Mouse (Mus musculus) MEL (cell line): ENCODE measurements around the gene Ssh3. TPM values are rescaled to one million over a fixed set of nuclear protein-coding genes. Genes with fewer than 3 reads are reported as not detected.

ENCODE experiments used
- DNase-seq: peaks from one replicate; pipeline ENCODE4 v3.0.0; 2011; ENCODE audit warnings: low read depth, low spot score
- H3K27ac ChIP-seq: 2 replicates; pipeline ENCODE4 v1.5.1; 2012; ENCODE audit warnings: low read depth, mild to moderate bottlenecking, control low read depth, low read length, moderate library complexity; ENCODE audit not compliant: control insufficient read depth
- H3K27me3 ChIP-seq, 2 experiments: fragments of 150-350 bp in 1 of 2; sonication (generic) in 1 of 2; 2 replicates each; pipeline ENCODE4 v1.6.1; 2012; ENCODE audit warnings: low read length in 2 of 2, mild to moderate bottlenecking in 2 of 2, improper control_type of control experiment in 1 of 2, moderate library complexity in 1 of 2; ENCODE audit not compliant: insufficient read depth in 2 of 2, control insufficient read depth in 1 of 2
- H3K36me3 ChIP-seq, 2 experiments: 2 replicates each; pipeline ENCODE4 v1.6.1; 2012 to 2014; ENCODE audit warnings: low read length in 2 of 2, improper control_type of control experiment in 1 of 2, inconsistent platforms in 1 of 2, mild to moderate bottlenecking in 1 of 2; ENCODE audit not compliant: insufficient read depth in 2 of 2, control insufficient read depth in 1 of 2
- H3K4me1 ChIP-seq, 2 experiments: fragments of 150-350 bp in 1 of 2; sonication (generic) in 1 of 2; 2 replicates each; pipeline ENCODE4 v1.6.1; 2012; ENCODE audit warnings: low read length in 2 of 2, improper control_type of control experiment in 1 of 2, mild to moderate bottlenecking in 1 of 2; ENCODE audit not compliant: insufficient read depth in 2 of 2, control insufficient read depth in 1 of 2
- H3K4me3 ChIP-seq, 2 experiments: fragments of 150-350 bp in 1 of 2; sonication (generic) in 1 of 2; 2 replicates each; pipeline ENCODE4 v1.5.1; 2012; ENCODE audit warnings: low read depth in 2 of 2, low read length in 2 of 2, mild to moderate bottlenecking in 2 of 2, moderate library complexity in 2 of 2, control low read depth in 1 of 2, improper control_type of control experiment in 1 of 2; ENCODE audit not compliant: control insufficient read depth in 1 of 2, insufficient read depth in 1 of 2
- H3K79me2 ChIP-seq: 2 replicates; pipeline ENCODE4 v1.6.1; 2012; ENCODE audit warnings: mild to moderate bottlenecking, low read length, moderate library complexity; ENCODE audit not compliant: control insufficient read depth, poor library complexity, insufficient read depth
- H3K9ac ChIP-seq: 2 replicates; pipeline ENCODE4 v1.6.1; 2012; ENCODE audit warnings: low read depth, mild to moderate bottlenecking, control low read depth, low read length, moderate library complexity; ENCODE audit not compliant: control insufficient read depth, poor library complexity, severe bottlenecking
- H3K9me3 ChIP-seq: fragments of 150-350 bp; sonication (generic); replicated peaks from 2 replicates; pipeline ENCODE4 v1.6.1; 2012; ENCODE audit warnings: mild to moderate bottlenecking, low read length, improper control_type of control experiment, moderate library complexity; ENCODE audit not compliant: insufficient read depth
- BHLHE40 ChIP-seq: IDR thresholded peaks from 2 replicates; pipeline ENCODE4 v1.6.1; 2012; ENCODE audit warnings: low read depth, mild to moderate bottlenecking, inconsistent platforms, low read length, improper control_type of control experiment, borderline replicate concordance
- CHD1 ChIP-seq: IDR thresholded peaks from 2 replicates; pipeline ENCODE4 v1.6.1; 2012; ENCODE audit warnings: low read depth, mild to moderate bottlenecking, inconsistent platforms, low read length, improper control_type of control experiment
- CTCF ChIP-seq, 3 experiments: IDR thresholded peaks in 2 of 3; conservative IDR thresholded peaks in 1 of 3; 2 replicates each; pipeline ENCODE4 v1.5.1; 2011 to 2012; ENCODE audit warnings: low read length in 3 of 3, low read depth in 2 of 3, mild to moderate bottlenecking in 2 of 3, improper control_type of control experiment in 1 of 3, inconsistent platforms in 1 of 3, mixed read lengths in 1 of 3, moderate library complexity in 1 of 3; ENCODE audit not compliant: control insufficient read depth in 1 of 3, insufficient read depth in 1 of 3, poor library complexity in 1 of 3, severe bottlenecking in 1 of 3
- ELF1 ChIP-seq: IDR thresholded peaks from 2 replicates; pipeline ENCODE4 v1.6.1; 2014; ENCODE audit warnings: low read depth, mild to moderate bottlenecking, inconsistent platforms, low read length, improper control_type of control experiment, moderate library complexity
- ETS1 ChIP-seq: IDR thresholded peaks from 2 replicates; pipeline ENCODE4 v1.6.1; 2012; ENCODE audit warnings: low read depth, mild to moderate bottlenecking, inconsistent platforms, low read length, improper control_type of control experiment, moderate library complexity
- GABPA ChIP-seq: IDR thresholded peaks from 2 replicates; pipeline ENCODE4 v1.6.1; 2012; ENCODE audit warnings: low read depth, mild to moderate bottlenecking, inconsistent platforms, low read length, improper control_type of control experiment, moderate library complexity
- GATA1 ChIP-seq: IDR thresholded peaks from 2 replicates; pipeline ENCODE4 v1.6.1; 2011; ENCODE audit warnings: low read depth, low read length, improper control_type of control experiment
- HCFC1 ChIP-seq: IDR thresholded peaks from 2 replicates; pipeline ENCODE4 v1.6.1; 2012; ENCODE audit warnings: low read depth, mild to moderate bottlenecking, inconsistent platforms, low read length, improper control_type of control experiment, moderate library complexity
- JUND ChIP-seq: IDR thresholded peaks from 2 replicates; pipeline ENCODE4 v1.6.1; 2011; ENCODE audit warnings: low read depth, mild to moderate bottlenecking, improper control_type of control experiment, low read length
- KAT2A ChIP-seq: conservative IDR thresholded peaks from 2 replicates; pipeline ENCODE4 v1.6.1; 2012; ENCODE audit warnings: low read depth, low read length, improper control_type of control experiment, inconsistent platforms
- MAFK ChIP-seq: IDR thresholded peaks from 2 replicates; pipeline ENCODE4 v1.6.1; 2011; ENCODE audit warnings: low read depth, mild to moderate bottlenecking, low read length, improper control_type of control experiment, borderline replicate concordance
- MAX ChIP-seq: IDR thresholded peaks from 2 replicates; pipeline ENCODE4 v1.6.1; 2011; ENCODE audit warnings: low read length, improper control_type of control experiment
- MAZ ChIP-seq: IDR thresholded peaks from 2 replicates; pipeline ENCODE4 v1.6.1; 2012; ENCODE audit warnings: low read depth, mild to moderate bottlenecking, inconsistent platforms, low read length, improper control_type of control experiment
- MEF2A ChIP-seq: IDR thresholded peaks from 2 replicates; pipeline ENCODE4 v1.6.1; 2014; ENCODE audit warnings: low read depth, mild to moderate bottlenecking, inconsistent platforms, low read length, improper control_type of control experiment; ENCODE audit not compliant: poor library complexity, insufficient replicate concordance, severe bottlenecking; ENCODE audit errors: extremely low read depth
- MXI1 ChIP-seq: IDR thresholded peaks from 2 replicates; pipeline ENCODE4 v1.6.1; 2011; ENCODE audit warnings: mild to moderate bottlenecking, low read depth, low read length, improper control_type of control experiment
- MYB ChIP-seq: IDR thresholded peaks from 2 replicates; pipeline ENCODE4 v1.6.1; 2011; ENCODE audit warnings: mild to moderate bottlenecking, low read depth, low read length, improper control_type of control experiment
- MYC ChIP-seq: IDR thresholded peaks from 2 replicates; pipeline ENCODE4 v1.6.1; 2011; ENCODE audit warnings: low read depth, mild to moderate bottlenecking, low read length, improper control_type of control experiment, moderate library complexity
- NELFE ChIP-seq: IDR thresholded peaks from 2 replicates; pipeline ENCODE4 v1.6.1; 2011; ENCODE audit warnings: low read depth, low read length, improper control_type of control experiment
- POLR2A ChIP-seq, 2 experiments: IDR thresholded peaks; 2 replicates each; pipeline ENCODE4 v1.6.1; 2011 to 2012; ENCODE audit warnings: low read length in 2 of 2, mild to moderate bottlenecking in 2 of 2, control low read depth in 1 of 2, improper control_type of control experiment in 1 of 2, low read depth in 1 of 2, moderate library complexity in 1 of 2; ENCODE audit not compliant: control insufficient read depth in 1 of 2, insufficient read depth in 1 of 2, poor library complexity in 1 of 2
- POLR2AphosphoS2 ChIP-seq: IDR thresholded peaks from 2 replicates; pipeline ENCODE4 v1.6.1; 2011; ENCODE audit warnings: low read length, improper control_type of control experiment
- POLR2AphosphoS5 ChIP-seq: IDR thresholded peaks from 2 replicates; pipeline ENCODE4 v1.6.1; 2012; ENCODE audit warnings: low read depth, borderline replicate concordance, mild to moderate bottlenecking, inconsistent platforms, low read length, moderate library complexity, mixed read lengths
- RAD21 ChIP-seq: IDR thresholded peaks from 2 replicates; pipeline ENCODE4 v1.6.1; 2011; ENCODE audit warnings: mild to moderate bottlenecking, low read depth, low read length, improper control_type of control experiment
- RCOR1 ChIP-seq: IDR thresholded peaks from 2 replicates; pipeline ENCODE4 v1.6.1; 2012; ENCODE audit warnings: low read depth, mild to moderate bottlenecking, inconsistent platforms, low read length, improper control_type of control experiment
- SIN3A ChIP-seq: IDR thresholded peaks from 2 replicates; pipeline ENCODE4 v1.6.1; 2012; ENCODE audit warnings: low read length, improper control_type of control experiment, inconsistent platforms
- TBP ChIP-seq: IDR thresholded peaks from 2 replicates; pipeline ENCODE4 v1.8.0; 2011; ENCODE audit warnings: low read depth, low read length, improper control_type of control experiment
- TCF12 ChIP-seq: IDR thresholded peaks from 2 replicates; pipeline ENCODE4 v1.6.1; 2014; ENCODE audit warnings: low read depth, mild to moderate bottlenecking, inconsistent platforms, low read length, improper control_type of control experiment, moderate library complexity
- UBTF ChIP-seq: IDR thresholded peaks from 2 replicates; pipeline ENCODE4 v1.6.1; 2012; ENCODE audit warnings: low read depth, mild to moderate bottlenecking, inconsistent platforms, low read length, improper control_type of control experiment, moderate library complexity, borderline replicate concordance; ENCODE audit not compliant: insufficient read depth
- USF1 ChIP-seq: IDR thresholded peaks from 2 replicates; pipeline ENCODE4 v1.6.1; 2014; ENCODE audit warnings: low read depth, mild to moderate bottlenecking, inconsistent platforms, low read length, improper control_type of control experiment, moderate library complexity
- USF2 ChIP-seq, 2 experiments: IDR thresholded peaks; 2 replicates each; pipeline ENCODE4 v1.6.1; 2011 to 2012; ENCODE audit warnings: improper control_type of control experiment in 2 of 2, low read length in 2 of 2, borderline replicate concordance in 1 of 2, inconsistent platforms in 1 of 2, low read depth in 1 of 2, mild to moderate bottlenecking in 1 of 2; ENCODE audit not compliant: insufficient read depth in 1 of 2
- ZC3H11A ChIP-seq: IDR thresholded peaks from 2 replicates; pipeline ENCODE4 v1.6.1; 2012; ENCODE audit warnings: low read depth, mild to moderate bottlenecking, inconsistent platforms, low read length, improper control_type of control experiment
- ZKSCAN1 ChIP-seq: IDR thresholded peaks from 2 replicates; pipeline ENCODE4 v1.6.1; 2012; ENCODE audit warnings: low read depth, mild to moderate bottlenecking, inconsistent platforms, low read length, improper control_type of control experiment, moderate library complexity
- ZNF384 ChIP-seq: IDR thresholded peaks from 2 replicates; pipeline ENCODE4 v1.6.1; 2012; ENCODE audit warnings: low read depth, mild to moderate bottlenecking, inconsistent platforms, low read length, improper control_type of control experiment
- polyA plus RNA-seq, 2 experiments: library from polyadenylated mRNA; stranded (reverse) in 1 of 2; unstranded in 1 of 2; fragments of >175 nt in 1 of 2; fragments of >200 nt in 1 of 2; gene quantifications; 2 replicates each; pipeline versions ENCODE4 v1.2.1 to v1.2.4; 2012; ENCODE audit warnings: low replicate concordance in 2 of 2, low read depth in 1 of 2; ENCODE audit not compliant: insufficient read length in 2 of 2, insufficient read depth in 1 of 2, missing spikeins in 1 of 2
- total RNA-seq: library from RNA; depleted of rRNA; stranded (reverse); fragments of 300-350 nt; gene quantifications from 2 replicates; pipeline ENCODE4 v1.2.3, GENCODE M21; 2012; rRNA removed

Gene Ssh3
- total RNA-seq (7.4 and 9.2 TPM in 2 replicates), polyA plus RNA-seq (10 to 100 TPM in 1 of 2 experiments, not detected in 1; 14.1 TPM)

DNA sequence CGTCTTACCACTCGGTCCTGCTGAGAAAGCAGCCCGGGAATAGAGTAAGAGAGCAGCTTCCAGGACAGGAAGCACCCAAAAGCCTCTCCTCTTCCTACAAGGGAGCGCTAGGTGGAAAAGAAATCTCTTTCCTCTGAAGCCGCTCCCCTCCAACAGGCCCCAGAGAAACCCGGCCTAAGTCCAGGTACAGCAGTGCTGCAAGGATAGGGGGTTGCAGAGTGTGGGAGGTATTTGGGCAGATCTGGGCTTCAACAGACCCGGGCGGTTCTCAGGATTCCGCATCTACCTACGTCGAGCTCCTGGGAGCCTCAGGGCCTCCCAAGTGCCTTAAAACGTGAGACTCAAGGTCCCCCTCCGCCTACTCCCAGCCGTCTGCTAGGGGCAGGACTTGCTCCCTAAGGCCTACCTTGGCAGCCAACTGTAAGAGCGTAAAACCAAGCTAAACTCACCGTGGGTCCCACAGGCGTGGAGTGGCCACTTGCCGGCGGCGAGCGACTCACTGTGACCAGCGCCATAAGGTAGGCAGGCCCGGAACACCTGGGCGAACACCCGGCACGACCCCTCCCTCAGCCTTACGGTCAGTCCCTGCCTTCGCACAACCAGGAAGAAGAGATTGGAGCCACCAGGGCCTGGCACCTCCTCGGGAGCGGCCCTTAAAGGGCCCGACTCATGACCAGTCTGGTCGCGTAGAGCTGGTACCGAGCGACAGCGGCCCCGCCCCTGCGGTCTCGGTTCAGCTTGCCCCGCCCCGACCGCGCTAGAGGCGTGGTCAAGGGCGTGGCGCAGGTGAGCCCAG, at the start of gene Ssh3:
Gene Ssh3, minus strand, starts transcription at position 615 of the 796 bp plus-strand sequence.
- H3K27ac ChIP-seq: no peak within 1 kb of the TSS

GRCm38 (mm10) chr19:4317181-4317580, 48.2 kb upstream of the Ssh3 start:
- no peak overlapping the region for H3K27ac ChIP-seq
- H3K9me3 ChIP-seq: no peaks in the 10 kb centered on the region
- H3K4me3 ChIP-seq: no peak overlapping the region
- H3K9ac ChIP-seq: no peak overlapping the region
- H3K36me3 ChIP-seq: peaks cover 10 to 29% of the 10 kb centered on the region in 2 experiments; a peak in 3 of 4 replicates
- H3K4me1 ChIP-seq: peaks cover 0 to 8% of the 10 kb centered on the region in 2 experiments; a peak in 2 of 4 replicates
- no peaks in the 10 kb centered on the region for H3K27me3 ChIP-seq
- no peaks in the 10 kb centered on the region; the same call in 1 of the 2 replicates for H3K79me2 ChIP-seq
- DNase-seq: no peak
- TF ChIP-seq POLR2AphosphoS5 (no peak), GABPA (no peak), ELF1 (no peak), GATA1 (no peak), TBP (no peak), ZNF384 (no peak), RCOR1 (no peak), JUND (no peak), ETS1 (no peak), TCF12 (no peak), UBTF (no peak), MXI1 (no peak)

More for the DNA sequence above, at the start of gene Ssh3:
- TF ChIP-seq BHLHE40 (no peak), TBP (no peak), TCF12 (no peak), CTCF (IDR thresholded peaks at IDR 0.05 in 2 of 3, conservative IDR thresholded peaks at IDR 0.05 in 1 of 3; ENCODE audit: control insufficient read depth in 1 of 3, insufficient read depth in 1 of 3, low read depth in 2 of 3, low read length in 3 of 3, poor library complexity in 1 of 3, severe bottlenecking in 1 of 3) (no peak), CHD1 (no peak), MXI1 (peak; percentile 25; the same call in 1 of the 2 replicates), ZC3H11A (no peak), ZKSCAN1 (no peak), POLR2AphosphoS2 (no peak), ZNF384 (no peak), SIN3A (peak; percentile 75; the same call in 1 of the 2 replicates), ELF1 (peak; percentile 82), POLR2AphosphoS5 (no peak), USF2 (IDR thresholded peaks at IDR 0.05; ENCODE audit: borderline replicate concordance in 1 of 2, insufficient read depth in 1 of 2, low read depth in 1 of 2, low read length in 2 of 2) (no peak), MYC (no peak), MEF2A (no peak), HCFC1 (peak; percentile 57), NELFE (no peak; the same call in 1 of the 2 replicates), MYB (no peak), USF1 (no peak), MAX (no peak), ETS1 (no peak), RCOR1 (no peak), RAD21 (no peak), JUND (no peak), MAFK (no peak), POLR2A (IDR thresholded peaks at IDR 0.05; ENCODE audit: control insufficient read depth in 1 of 2, insufficient read depth in 1 of 2, low read depth in 1 of 2, low read length in 2 of 2, poor library complexity in 1 of 2) (peak in 1 of 2 experiments; percentile 49; a peak in 1 of 4 replicates), MAZ (peak; percentile 86; the same call in 1 of the 2 replicates), GATA1 (no peak), KAT2A (no peak)
- Histone ChIP-seq H3K79me2 (no peaks in the 10 kb centered on the region; the same call in 1 of the 2 replicates), H3K9me3 (no peaks in the 10 kb centered on the region), H3K4me1 (peaks cover 3% of the 10 kb centered on the region in 2 experiments; a peak in 3 of 4 replicates), H3K27me3 (no peaks in the 10 kb centered on the region), H3K9ac (peak within 1 kb of the TSS; percentile 62), H3K36me3 (no peaks in the 10 kb centered on the region), H3K4me3 (peak within 1 kb of the TSS; percentile 63 to 79)
- DNase-seq: peak; percentile 76
